ENCODE assay signal across 13 mouse cellular contexts in the genomic region with DNA sequence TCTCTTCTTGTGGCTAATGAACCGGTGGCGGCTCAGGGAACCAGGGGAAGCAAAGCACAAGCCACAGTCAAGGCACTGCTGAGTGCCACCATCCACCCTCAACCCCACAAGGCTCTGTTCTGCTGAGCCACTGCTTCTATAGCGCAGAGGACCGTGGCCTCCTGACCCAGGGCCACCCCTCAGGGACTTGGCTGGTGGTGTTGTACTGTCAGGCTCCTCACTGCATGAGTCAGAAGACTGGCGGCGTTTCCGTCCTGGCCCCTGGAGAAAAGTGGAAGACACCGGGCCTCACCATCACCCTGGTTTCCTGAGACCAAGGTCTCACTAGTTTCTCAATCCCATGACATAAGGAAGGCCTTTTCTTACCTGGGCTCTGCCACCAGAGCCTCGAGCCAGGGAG. TPM values are rescaled to one million over a fixed set of nuclear protein-coding genes. Genes with fewer than 3 reads are reported as not detected.
DNase-seq lines count a peak whose midpoint lies in the region; TF ChIP-seq lines count a peak whose summit lies in the region.
"Had no signal": no experiment of that assay in that cellular context is flagged by ENCODE, and none has a peak within 500 bp of the region (broad histone marks: within the 10 kb centered on the region; RNA-seq: fewer than 3 reads in every experiment).

No protein-coding gene starts in this region.

- no peaks in the 10 kb centered on the region for H3K9me3 ChIP-seq in CH12.LX (replicated peaks; ENCODE audit: low read length)

- TF ChIP-seq POLR2A in CH12.LX (IDR thresholded peaks at IDR 0.05; ENCODE audit: low read depth, low read length) = no peak

- H3K4me1 ChIP-seq in CH12.LX (ENCODE audit: control insufficient read depth in 1 of 2, insufficient read depth in 2 of 2) = peaks cover 16 to 58% of the 10 kb centered on the region in 2 experiments

- no peak for TF ChIP-seq CTCF in gastrocnemius, adult 2 months (IDR thresholded peaks at IDR 0.05)
- TF ChIP-seq CTCF in layer of hippocampus, adult 2 months (conservative IDR thresholded peaks at IDR 0.05) = no peak
- TF ChIP-seq CTCF in CH12.LX (conservative IDR thresholded peaks at IDR 0.05 in 1 of 2, IDR thresholded peaks at IDR 0.05 in 1 of 2; ENCODE audit: low read depth in 2 of 2, low read length in 2 of 2) = no peak

- TF ChIP-seq RAD21 in CH12.LX (IDR thresholded peaks at IDR 0.05; ENCODE audit: low read depth, low read length) = no peak

- H3K79me2 ChIP-seq in CH12.LX (replicated peaks; ENCODE audit: control insufficient read depth, extremely low read depth, insufficient read depth, poor library complexity, severe bottlenecking) = no peaks in the 10 kb centered on the region

- no peaks in the 10 kb centered on the region for H3K27me3 ChIP-seq in CH12.LX (replicated peaks)

- no peak overlapping the region for H3K9ac ChIP-seq in CH12.LX (ENCODE audit: insufficient read depth, low read depth)

- peak; percentile 43 for DNase-seq in gastrocnemius, adult 2 months
- DNase-seq in gastrocnemius, postnatal 4 days (ENCODE audit: low spot score in 2 of 2) = no peak
- DNase-seq in layer of hippocampus, adult 2 months (ENCODE audit: low spot score in 2 of 2) = no peak
- no peak for DNase-seq in layer of hippocampus, postnatal 36 days
- peak; percentile 61 for DNase-seq in CH12.LX (ENCODE audit: extremely low read depth)
- peak; percentile 51 for DNase-seq in adrenal gland, postnatal 25 days
- DNase-seq in layer of hippocampus, postnatal 14 days (ENCODE audit: low spot score in 2 of 2) = no peak
- DNase-seq in layer of hippocampus, postnatal 10 days (ENCODE audit: low spot score in 2 of 2) = no peak
- DNase-seq: cerebellum, adult 8-10 months; heart, adult 18-20 months; kidney, adult 9 months; lung, postnatal 36 days; retina, postnatal 1 day had no signal

- dilution Hi-C loops in CH12.LX (cut with MboI; ENCODE audit: extremely low pct_ligation_motif_present, extremely low pct_unique_long_range_greater_than_20kb, low sequenced_read_pairs) = no loop called here

- no peak overlapping the region for H3K4me2 ChIP-seq in CH12.LX (ENCODE audit: insufficient read depth, low read depth, poor library complexity, severe bottlenecking)

- H3K4me3 ChIP-seq in gastrocnemius, adult 2 months = no peak overlapping the region
- no peak overlapping the region for H3K4me3 ChIP-seq in layer of hippocampus, adult 2 months
- no peak overlapping the region for H3K4me3 ChIP-seq in CH12.LX (replicated peaks in 1 of 3; ENCODE audit: low read depth in 2 of 3, low read length in 2 of 3, poor library complexity in 1 of 3)

- no peak for TF ChIP-seq EP300 in CH12.LX (IDR thresholded peaks at IDR 0.05; ENCODE audit: low read length)

- in situ Hi-C loops in CH12.LX (cut with MboI; ENCODE audit: low pct_ligation_motif_present, low pct_unique_long_range_greater_than_20kb, low sequenced_read_pairs) = no loop called here

- H3K36me3 ChIP-seq in CH12.LX (replicated peaks in 1 of 2; ENCODE audit: control insufficient read depth in 1 of 2, insufficient read depth in 1 of 2, low read length in 1 of 2) = peaks cover 77 to 96% of the 10 kb centered on the region in 2 experiments

- no peak overlapping the region for H3K27ac ChIP-seq in gastrocnemius, adult 2 months
- peak overlapping the region; percentile 58; the same call in 1 of the 2 replicates for H3K27ac ChIP-seq in layer of hippocampus, adult 2 months
- H3K27ac ChIP-seq in CH12.LX (ENCODE audit: insufficient read depth, low read depth) = peak overlapping the region; percentile 40

- intact Hi-C loops in gastrocnemius, adult 2 months (cut with DNase I) = no loop called here

TF ChIP-seq in CH12.LX, 34 proteins besides CTCF, POLR2A, EP300 and RAD21:
- TF ChIP-seq MAZ (IDR thresholded peaks at IDR 0.05; ENCODE audit: low read depth, low read length) (no peak), JUND (conservative IDR thresholded peaks at IDR 0.05; ENCODE audit: low read depth, low read length) (no peak), NELFE (IDR thresholded peaks at IDR 0.05; ENCODE audit: low read depth, low read length) (no peak), GABPA (IDR thresholded peaks at IDR 0.05; ENCODE audit: insufficient replicate concordance, low read depth, low read length) (no peak), SIN3A (IDR thresholded peaks at IDR 0.05; ENCODE audit: low read length) (0 out of 2 replicates have a peak, but pooled peaks have one; percentile 36), ZMIZ1 (IDR thresholded peaks at IDR 0.05; ENCODE audit: low read depth, low read length) (no peak), ETS1 (conservative IDR thresholded peaks at IDR 0.05; ENCODE audit: low read depth, low read length) (peak; percentile 40; the same call in 1 of the 2 replicates), MXI1 (IDR thresholded peaks at IDR 0.05; ENCODE audit: low read depth, low read length) (no peak)

RNA-seq across cellular contexts. Expression of gene Zfp687, which starts 7.5 kb away (rescaled TPM):
- 10 to 100 TPM; 10.9 to 11.5 TPM for total RNA-seq in gastrocnemius, adult 2 months (2021)
- 10 to 100 TPM; 29.6 to 34.7 TPM for total RNA-seq in gastrocnemius, postnatal 4 days (2021)
- 10 to 100 TPM; 26.2 to 26.6 TPM for total RNA-seq in layer of hippocampus, adult 2 months (2021)
- total RNA-seq in layer of hippocampus, postnatal 36 days (2021) = 10 to 100 TPM; 20.3 to 22.4 TPM
- total RNA-seq in CH12.LX (2012; rRNA removed) (10.8 and 11.1 TPM in 2 replicates), CH12.LX (2014; rRNA removed) (3.3 and 4.2 TPM in 2 replicates)
- polyA plus RNA-seq in CH12.LX (2012; ENCODE audit: insufficient read length, low read depth) = 12.6 and 13.5 TPM in 2 replicates
- total RNA-seq in adrenal gland, postnatal 25 days (2021) = 25.6 and 44.9 TPM in 2 replicates
- 10 to 100 TPM; 26.6 to 28.6 TPM for total RNA-seq in layer of hippocampus, postnatal 14 days (2021)
- 10 to 100 TPM; 26.4 to 30.8 TPM for total RNA-seq in layer of hippocampus, postnatal 10 days (2021)

RNA-seq across cellular contexts. Expression of gene Pi4kb, which starts 33.2 kb away (rescaled TPM):
- 10 to 100 TPM; 23.4 to 24.0 TPM for total RNA-seq in gastrocnemius, adult 2 months (2021)
- total RNA-seq in gastrocnemius, postnatal 4 days (2021) = 10 to 100 TPM; 47.5 to 49.3 TPM
- total RNA-seq in layer of hippocampus, adult 2 months (2021) = 10 to 100 TPM; 58.7 to 64.4 TPM
- total RNA-seq in layer of hippocampus, postnatal 36 days (2021) = 10 to 100 TPM; 55.3 to 61.2 TPM
- 39.2 and 44.7 TPM in 2 replicates for total RNA-seq in CH12.LX (2012; rRNA removed)
- total RNA-seq in CH12.LX (2014; rRNA removed) = 21.2 and 24.0 TPM in 2 replicates
- 30.7 and 31.3 TPM in 2 replicates for polyA plus RNA-seq in CH12.LX (2012; ENCODE audit: insufficient read length, low read depth)
- total RNA-seq in adrenal gland, postnatal 25 days (2021) = 58.1 and 61.8 TPM in 2 replicates
- 10 to 100 TPM; 52.3 to 54.4 TPM for total RNA-seq in layer of hippocampus, postnatal 14 days (2021)
- 10 to 100 TPM; 46.5 to 50.7 TPM for total RNA-seq in layer of hippocampus, postnatal 10 days (2021)

RNA-seq across cellular contexts. Expression of gene Psmd4, which starts 34.7 kb away (rescaled TPM):
- 100 to 1,000 TPM; 164 to 237 TPM for total RNA-seq in gastrocnemius, adult 2 months (2021)
- 100 to 1,000 TPM; 175 to 200 TPM for total RNA-seq in gastrocnemius, postnatal 4 days (2021)
- total RNA-seq in layer of hippocampus, adult 2 months (2021) = 100 to 1,000 TPM; 158 to 160 TPM
- 100 to 1,000 TPM; 148 to 177 TPM for total RNA-seq in layer of hippocampus, postnatal 36 days (2021)
- total RNA-seq in CH12.LX (2012; rRNA removed) (258 and 276 TPM in 2 replicates), CH12.LX (2014; rRNA removed) (284 and 305 TPM in 2 replicates)
- polyA plus RNA-seq in CH12.LX (2012; ENCODE audit: insufficient read length, low read depth) = 332 and 360 TPM in 2 replicates
- total RNA-seq in adrenal gland, postnatal 25 days (2021) = 261 and 282 TPM in 2 replicates
- total RNA-seq in layer of hippocampus, postnatal 14 days (2021) = 100 to 1,000 TPM; 155 TPM
- total RNA-seq in layer of hippocampus, postnatal 10 days (2021) = 100 to 1,000 TPM; 160 to 174 TPM

RNA-seq across cellular contexts. Expression of gene Rfx5, which starts 53.8 kb away (rescaled TPM):
- 1 to 10 TPM; 4.7 to 5.2 TPM for total RNA-seq in gastrocnemius, adult 2 months (2021)
- 10 to 100 TPM; 14.7 to 16.8 TPM for total RNA-seq in gastrocnemius, postnatal 4 days (2021)
- 10 to 100 TPM; 23.9 to 24.6 TPM for total RNA-seq in layer of hippocampus, adult 2 months (2021)
- total RNA-seq in layer of hippocampus, postnatal 36 days (2021) = 10 to 100 TPM; 23.6 to 26.2 TPM
- total RNA-seq in CH12.LX (2012; rRNA removed) = 11.4 and 11.8 TPM in 2 replicates
- total RNA-seq in CH12.LX (2014; rRNA removed) = 14.0 and 15.4 TPM in 2 replicates
- 19.9 and 22.0 TPM in 2 replicates for polyA plus RNA-seq in CH12.LX (2012; ENCODE audit: insufficient read length, low read depth)
- total RNA-seq in adrenal gland, postnatal 25 days (2021) = 27.5 and 36.2 TPM in 2 replicates
- 10 to 100 TPM; 19.8 to 23.4 TPM for total RNA-seq in layer of hippocampus, postnatal 14 days (2021)
- 10 to 100 TPM; 20.1 to 21.3 TPM for total RNA-seq in layer of hippocampus, postnatal 10 days (2021)

Comparison
In these comparisons a context has a peak if more than half of its experiments do, and no peak if none do; other contexts are left out.
1. DNase-seq: peak in gastrocnemius, adult 2 months (single experiment), CH12.LX (single experiment) and adrenal gland, postnatal 25 days (single experiment); none in gastrocnemius, postnatal 4 days (0 of 2), layer of hippocampus, adult 2 months (0 of 2), layer of hippocampus, postnatal 36 days (0 of 2), layer of hippocampus, postnatal 14 days (0 of 2) and layer of hippocampus, postnatal 10 days (0 of 2).